Mouse (Mus musculus): ENCODE measurements around the gene Gm44503. TPM values are rescaled to one million over a fixed set of nuclear protein-coding genes. Genes with fewer than 3 reads are reported as not detected.

Gene Gm44503
- total and polyA plus RNA-seq, 2 experiments from 2014 or later, result 0.10 TPM; not detected in 1

GRCm38 (mm10) chr9:73055441-73055911, 96.8 kb downstream of the Gm44503 start:
- Histone ChIP-seq H3K27me3 (ENCODE audit: insufficient read depth, low read length) (no peaks in the 10 kb centered on the region), H3K4me2 (ENCODE audit: low read depth) (no peak overlapping the region), H3K4me3 (ENCODE audit: low read depth, low read length) (no peak overlapping the region), H3K36me3 (ENCODE audit: insufficient read depth) (no peaks in the 10 kb centered on the region), H3K9me3 (ENCODE audit: low read length) (no peaks in the 10 kb centered on the region), H3K9ac (no peak overlapping the region), H3K27ac (ENCODE audit: low read depth, low read length) (no peak overlapping the region), H3K4me1 (ENCODE audit: insufficient read depth) (no peaks in the 10 kb centered on the region)
- WGBS, result 70% methylated on average over 10 of the region's 10 CpGs
- ATAC-seq, result no peak
- no peak for DNase-seq
- no peak for TF ChIP-seq CTCF (IDR thresholded peaks at IDR 0.05; ENCODE audit: low read depth)

- no peak for DNase-seq
- Histone ChIP-seq H3K27ac (ENCODE audit: low read depth, low read length) (no peak overlapping the region), H3K9me3 (ENCODE audit: low read length) (no peaks in the 10 kb centered on the region), H3K36me3 (ENCODE audit: insufficient read depth) (no peaks in the 10 kb centered on the region), H3K9ac (no peak overlapping the region), H3K4me1 (ENCODE audit: insufficient read depth) (no peaks in the 10 kb centered on the region), H3K27me3 (ENCODE audit: insufficient read depth, low read length) (no peaks in the 10 kb centered on the region), H3K4me3 (ENCODE audit: low read depth, low read length) (no peak overlapping the region), H3K4me2 (ENCODE audit: low read depth) (no peak overlapping the region)
- TF ChIP-seq CTCF (IDR thresholded peaks at IDR 0.05; ENCODE audit: low read depth), result no peak
- 90% methylated on average over 4 of the region's 4 CpGs for WGBS
- no peak for ATAC-seq
These were observed 100.6 kb downstream of the Gm44503 start for GRCm38 (mm10) chr9:73059224-73059623.

- 33% methylated on average over 15 of the region's 15 CpGs for WGBS
- H3K9ac ChIP-seq, result no peak overlapping the region
- ATAC-seq (peak; percentile 61), DNase-seq (no peak)
- no peaks in the 10 kb centered on the region for H3K27me3 ChIP-seq (ENCODE audit: insufficient read depth, low read length)
- H3K27ac ChIP-seq (ENCODE audit: low read depth, low read length), result no peak overlapping the region
- H3K4me2 ChIP-seq (ENCODE audit: low read depth), result no peak overlapping the region
- no peak overlapping the region for H3K4me3 ChIP-seq (ENCODE audit: low read depth, low read length)
- H3K4me1 ChIP-seq (ENCODE audit: insufficient read depth), result no peaks in the 10 kb centered on the region
- no peaks in the 10 kb centered on the region for H3K36me3 ChIP-seq (ENCODE audit: insufficient read depth)
- H3K9me3 ChIP-seq (ENCODE audit: low read length), result no peaks in the 10 kb centered on the region
- TF ChIP-seq CTCF (IDR thresholded peaks at IDR 0.05; ENCODE audit: low read depth), result no peak
These were observed 105.1 kb downstream of the Gm44503 start for GRCm38 (mm10) chr9:73063621-73064290.

Small RNA genes lying within 50 kb of the gene (microRNA-seq; reads per million reads assigned to microRNA genes)
- 0 reads per million in 2 experiments for gene Gm27353

Other genes with a start within 250 kb of the Gm44503 start
- gene Prtg, start 152.0 kb upstream of the Gm44503 start, total RNA-seq (2014; rRNA removed), result 0.62 and 0.76 TPM in 2 replicates
- gene Prtg, start 152.0 kb upstream of the Gm44503 start, polyA plus RNA-seq (2015; fragmentation: Nextera tagmentation; extraction: Ambion mirVana), result 0.11 and 0.18 TPM in 2 replicates
- gene Pygo1, start 33.2 kb upstream of the Gm44503 start, total RNA-seq (2014; rRNA removed), result 34.6 and 41.7 TPM in 2 replicates
- 5.7 and 9.6 TPM in 2 replicates for gene Pygo1, start 33.2 kb upstream of the Gm44503 start, polyA plus RNA-seq (2015; fragmentation: Nextera tagmentation; extraction: Ambion mirVana)
- 1.0 and 2.9 TPM in 2 replicates for gene Dyx1c1, start 67 bp upstream of the Gm44503 start, total RNA-seq (2014; rRNA removed)
- 2.6 and 3.2 TPM in 2 replicates for gene Dyx1c1, start 67 bp upstream of the Gm44503 start, polyA plus RNA-seq (2015; fragmentation: Nextera tagmentation; extraction: Ambion mirVana)
- gene Ccpg1os, start 26.5 kb downstream of the Gm44503 start, total RNA-seq (2014; rRNA removed), result 24.7 and 26.8 TPM in 2 replicates
- 18.8 and 22.7 TPM in 2 replicates for gene Ccpg1os, start 26.5 kb downstream of the Gm44503 start, polyA plus RNA-seq (2015; fragmentation: Nextera tagmentation; extraction: Ambion mirVana)
- 31.0 and 31.9 TPM in 2 replicates for gene Ccpg1, start 26.6 kb downstream of the Gm44503 start, total RNA-seq (2014; rRNA removed)
- gene Ccpg1, start 26.6 kb downstream of the Gm44503 start, polyA plus RNA-seq (2015; fragmentation: Nextera tagmentation; extraction: Ambion mirVana), result 29.8 and 42.5 TPM in 2 replicates
- gene Pigb, start 81.5 kb downstream of the Gm44503 start, total RNA-seq (2014; rRNA removed), result 8.2 and 10.3 TPM in 2 replicates
- gene Pigb, start 81.5 kb downstream of the Gm44503 start, polyA plus RNA-seq (2015; fragmentation: Nextera tagmentation; extraction: Ambion mirVana), result 7.8 and 10.0 TPM in 2 replicates
- gene Rab27a, start 86.0 kb downstream of the Gm44503 start, total RNA-seq (2014; rRNA removed), result 3.9 and 5.6 TPM in 2 replicates
- gene Rab27a, start 86.0 kb downstream of the Gm44503 start, polyA plus RNA-seq (2015; fragmentation: Nextera tagmentation; extraction: Ambion mirVana), result 1.1 and 2.3 TPM in 2 replicates
- 1.1 TPM in 1 of 2 replicates, not detected in the other for gene Khdc3, start 143.0 kb downstream of the Gm44503 start, total RNA-seq (2014; rRNA removed)
- gene Khdc3, start 143.0 kb downstream of the Gm44503 start, polyA plus RNA-seq (2015; fragmentation: Nextera tagmentation; extraction: Ambion mirVana), result 0.08 TPM in 1 of 2 replicates, not detected in the other
- not detected in 2 replicates for gene Gm20509, start 143.6 kb downstream of the Gm44503 start, total RNA-seq (2014; rRNA removed)
- gene Gm20509, start 143.6 kb downstream of the Gm44503 start, polyA plus RNA-seq (2015; fragmentation: Nextera tagmentation; extraction: Ambion mirVana), result not detected in 2 replicates
- gene Rsl24d1, start 154.6 kb downstream of the Gm44503 start, total RNA-seq (2014; rRNA removed), result 88.2 and 99.1 TPM in 2 replicates
- gene Rsl24d1, start 154.6 kb downstream of the Gm44503 start, polyA plus RNA-seq (2015; fragmentation: Nextera tagmentation; extraction: Ambion mirVana), result 115 and 119 TPM in 2 replicates

Data from forebrain, postnatal 0 days (tissue).